Mouse (Mus musculus) testis, adult 2 months (tissue): Measurements from ENCODE around the gene Kcnk16.
"Not testable (repeated sequence)": the region's sequence is repeated elsewhere in the genome, so short reads cannot be mapped to it uniquely, and the experiment has no call there.

ENCODE experiments used
- CTCF ChIP-seq: fragments of 200-500 bp; IDR thresholded peaks from 2 replicates; pipeline ENCODE4 v1.5.1; 2012; ENCODE audit warnings: low read depth, mild to moderate bottlenecking, inconsistent platforms, low read length, moderate library complexity; ENCODE audit not compliant: control insufficient read depth, insufficient read depth, insufficient replicate concordance
- POLR2A ChIP-seq: fragments of 200-500 bp; IDR thresholded peaks from 2 replicates; pipeline ENCODE4 v1.6.1; 2012; ENCODE audit warnings: low read depth, mild to moderate bottlenecking, inconsistent platforms, low read length, moderate library complexity; ENCODE audit not compliant: control insufficient read depth

DNA sequence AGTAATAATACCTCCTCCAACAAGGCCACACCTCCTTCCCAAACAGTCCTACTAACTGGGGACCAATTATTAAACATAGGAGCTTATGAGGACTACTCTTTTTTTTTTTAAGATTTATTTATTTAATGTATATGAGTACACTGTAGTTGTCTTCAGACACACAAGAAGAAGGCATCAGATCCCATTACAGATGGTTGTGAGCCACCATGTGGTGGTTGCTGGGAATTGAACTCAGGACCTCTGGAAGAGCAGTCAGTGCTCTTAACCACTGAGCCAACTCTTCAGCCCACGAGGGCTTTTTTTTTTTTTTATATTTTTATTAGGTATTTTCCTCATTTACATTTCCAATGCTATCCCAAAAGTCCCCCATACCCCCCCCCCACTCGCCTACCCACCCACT, 36.1 kb upstream of the Kcnk16 start:
- not testable (repeated sequence) for TF ChIP-seq CTCF, POLR2A
